Mouse (Mus musculus) hindbrain, postnatal 0 days (tissue): Measurements from ENCODE around the gene Tacstd2. TPM values are rescaled to one million over a fixed set of nuclear protein-coding genes. Genes with fewer than 3 reads are reported as not detected.
"Not testable (repeated sequence)": the region's sequence is repeated elsewhere in the genome, so short reads cannot be mapped to it uniquely, and the experiment has no call there.

ENCODE experiments used
- ATAC-seq: fragments of 200-750 bp; cut with Nextera tagmentation; 2 replicates; pipeline ENCODE4 v1.8.0; 2017; ENCODE audit warnings: mild to moderate bottlenecking, moderate TSS enrichment, moderate library complexity
- DNase-seq: peaks from one replicate; pipeline ENCODE4 v3.0.0-alpha.2; 2015; ENCODE audit warnings: low spot score
- H3K27ac ChIP-seq: fragments of 300-500 bp; sonication (generic); 2 replicates; pipeline ENCODE4 v1.5.1; 2014; ENCODE audit warnings: mild to moderate bottlenecking
- H3K27me3 ChIP-seq: fragments of 300-500 bp; sonication (generic); 2 replicates; pipeline ENCODE4 v1.6.1; 2014; ENCODE audit warnings: low read length, mixed read lengths; ENCODE audit not compliant: insufficient read depth
- H3K36me3 ChIP-seq: fragments of 300-500 bp; sonication (generic); 2 replicates; pipeline ENCODE4 v1.6.1; 2014; ENCODE audit warnings: low read length, mixed read lengths; ENCODE audit not compliant: insufficient read depth
- H3K4me1 ChIP-seq: fragments of 300-500 bp; sonication (generic); 2 replicates; pipeline ENCODE4 v1.6.1; 2014; ENCODE audit warnings: antibody characterized with exemption, low read length, mixed read lengths; ENCODE audit not compliant: insufficient read depth
- H3K4me2 ChIP-seq: fragments of 300-500 bp; sonication (generic); 2 replicates; pipeline ENCODE4 v1.6.1; 2014; ENCODE audit warnings: low read depth, mild to moderate bottlenecking, low read length, moderate library complexity, mixed read lengths
- H3K4me3 ChIP-seq: fragments of 300-500 bp; sonication (generic); 2 replicates; pipeline ENCODE4 v1.5.1; 2014; ENCODE audit warnings: low read length
- H3K9ac ChIP-seq: fragments of 300-500 bp; sonication (generic); replicated peaks from 2 replicates; pipeline ENCODE4 v1.6.1; 2014; ENCODE audit warnings: mild to moderate bottlenecking, low read length, moderate library complexity, mixed read lengths
- H3K9me3 ChIP-seq: fragments of 300-500 bp; sonication (generic); 2 replicates; pipeline ENCODE4 v1.6.1; 2016; ENCODE audit warnings: low read length, mixed read lengths
- CTCF ChIP-seq: IDR thresholded peaks from 2 replicates; pipeline ENCODE4 v1.5.1; 2016; ENCODE audit warnings: antibody characterized with exemption, control low read depth, low read depth
- WGBS: fragments of 180-500 bp; shearing (Covaris S2); extraction: QIAGEN DNeasy Blood & Tissue Kit; methylation state at CpG from one replicate; pipeline ENCODE4 v1.1.7; 2014; 5-methylcytosine and 5-hydroxymethylcytosine counted together
- polyA plus RNA-seq: library from polyadenylated mRNA; unstranded; fragments of >200 nt; fragmentation: Nextera tagmentation; extraction: Ambion mirVana; gene quantifications from 2 replicates; pipeline ENCODE4 v1.2.1, GENCODE M21; 2015
- total RNA-seq: library from RNA; depleted of rRNA; stranded (reverse); fragments of >200 nt; gene quantifications from 2 replicates; pipeline ENCODE4 v1.2.3, GENCODE M21; 2014

Tacstd2 gene
- total and polyA plus RNA-seq, 2 experiments from 2014 or later: 1.4 to 2.4 TPM

GRCm38 (mm10) chr6:67532665-67533440 is 2.7 kb downstream of the Tacstd2 start:
- Histone ChIP-seq H3K4me1 (no peaks in the 10 kb centered on the region), H3K9ac (no peak overlapping the region), H3K36me3 (no peaks in the 10 kb centered on the region), H3K9me3 (no peaks in the 10 kb centered on the region), H3K4me2 (peak overlapping the region; percentile 72), H3K27ac (no peak overlapping the region), H3K27me3 (peaks cover 51% of the 10 kb centered on the region), H3K4me3 (peak overlapping the region; percentile 25)
- WGBS: 13% methylated on average over 28 of the region's 29 CpGs
- no peak for TF ChIP-seq CTCF
- DNase-seq (peak; percentile 33), ATAC-seq (peak; percentile 37; the same call in 1 of the 2 replicates)

- no peaks in the 10 kb centered on the region for H3K36me3 ChIP-seq
- ATAC-seq: no peak
- no peak overlapping the region for H3K4me2 ChIP-seq
- DNase-seq: no peak
- TF ChIP-seq CTCF: no peak
- WGBS: 70% methylated on average over 7 of the region's 7 CpGs
- peaks cover 51% of the 10 kb centered on the region for H3K27me3 ChIP-seq
- no peak overlapping the region for H3K4me3 ChIP-seq
- H3K9ac ChIP-seq: no peak overlapping the region
- no peak overlapping the region for H3K27ac ChIP-seq
- H3K4me1 ChIP-seq: no peaks in the 10 kb centered on the region
- H3K9me3 ChIP-seq: no peaks in the 10 kb centered on the region
These were observed 3.8 kb downstream of the Tacstd2 start for GRCm38 (mm10) chr6:67531822-67532162.

- ATAC-seq: no peak
- Histone ChIP-seq H3K36me3 (no peaks in the 10 kb centered on the region), H3K4me1 (no peaks in the 10 kb centered on the region), H3K4me3 (no peak overlapping the region), H3K9me3 (no peaks in the 10 kb centered on the region), H3K9ac (no peak overlapping the region), H3K4me2 (no peak overlapping the region), H3K27me3 (peaks cover 49% of the 10 kb centered on the region), H3K27ac (no peak overlapping the region)
- DNase-seq: no peak
- peak; percentile 17; the same call in 1 of the 2 replicates for TF ChIP-seq CTCF
- WGBS: 69% methylated on average over 9 of the region's 9 CpGs
These were observed 4.4 kb downstream of the Tacstd2 start for GRCm38 (mm10) chr6:67530992-67531821.

- 85% methylated on average over 5 of the region's 5 CpGs for WGBS
- Histone ChIP-seq H3K4me2 (no peak overlapping the region), H3K36me3 (no peaks in the 10 kb centered on the region), H3K27me3 (peaks cover 6% of the 10 kb centered on the region; the same call in 1 of the 2 replicates), H3K27ac (no peak overlapping the region), H3K9me3 (no peaks in the 10 kb centered on the region), H3K9ac (no peak overlapping the region), H3K4me3 (no peak overlapping the region), H3K4me1 (no peaks in the 10 kb centered on the region)
- DNase-seq (no peak), ATAC-seq (no peak)
- TF ChIP-seq CTCF: no peak
These were observed 9.2 kb downstream of the Tacstd2 start for GRCm38 (mm10) chr6:67526356-67526755.

- no peaks in the 10 kb centered on the region for H3K4me1 ChIP-seq
- no peaks in the 10 kb centered on the region for H3K9me3 ChIP-seq
- no peaks in the 10 kb centered on the region for H3K36me3 ChIP-seq
- H3K27ac ChIP-seq: no peak overlapping the region
- no peak overlapping the region for H3K4me3 ChIP-seq
- DNase-seq (peak; percentile 41), ATAC-seq (no peak)
- no peaks in the 10 kb centered on the region for H3K27me3 ChIP-seq
- TF ChIP-seq CTCF: peak; percentile 69
- H3K4me2 ChIP-seq: no peak overlapping the region
- H3K9ac ChIP-seq: no peak overlapping the region
These were observed 24.8 kb downstream of the Tacstd2 start for GRCm38 (mm10) chr6:67510752-67511151.

GRCm38 (mm10) chr6:67501938-67502337 is 33.7 kb downstream of the Tacstd2 start:
- not testable (repeated sequence) for DNase-seq, H3K4me3 ChIP-seq, H3K4me1 ChIP-seq, ATAC-seq, H3K27me3 ChIP-seq, H3K9me3 ChIP-seq, H3K4me2 ChIP-seq, H3K9ac ChIP-seq, H3K36me3 ChIP-seq, H3K27ac ChIP-seq
- 96% methylated on average over 2 of the region's 6 CpGs for WGBS
